Mouse (Mus musculus) forebrain, embryonic 10.5 days (tissue): ENCODE measurements around the gene Rundc3a. TPM values are rescaled to one million over a fixed set of nuclear protein-coding genes. Genes with fewer than 3 reads are reported as not detected.

Experiments used
- DNase-seq: peaks from one replicate; pipeline ENCODE4 v3.0.0-alpha.2; 2017; ENCODE audit warnings: low spot score; ENCODE audit errors: extremely low spot score
- H3K27ac ChIP-seq: fragments of 300-500 bp; sonication (generic); 2 replicates; pipeline ENCODE4 v1.5.1; 2016; ENCODE audit warnings: mild to moderate bottlenecking
- H3K27me3 ChIP-seq: fragments of 300-500 bp; sonication (generic); 2 replicates; pipeline ENCODE4 v1.6.1; 2016; ENCODE audit warnings: mild to moderate bottlenecking; ENCODE audit not compliant: poor library complexity, severe bottlenecking
- H3K36me3 ChIP-seq: fragments of 300-500 bp; sonication (generic); replicated peaks from 2 replicates; pipeline ENCODE4 v1.6.1; 2016; ENCODE audit warnings: mild to moderate bottlenecking, moderate library complexity
- H3K4me1 ChIP-seq: fragments of 300-500 bp; sonication (generic); 2 replicates; pipeline ENCODE4 v1.6.1; 2016
- H3K4me3 ChIP-seq: fragments of 300-500 bp; sonication (generic); 2 replicates; pipeline ENCODE4 v1.5.1; 2016; ENCODE audit warnings: mild to moderate bottlenecking, moderate library complexity
- H3K9me3 ChIP-seq: fragments of 300-500 bp; sonication (generic); 2 replicates; pipeline ENCODE4 v1.6.1; 2016; ENCODE audit warnings: mild to moderate bottlenecking, moderate library complexity
- WGBS: fragments of 180-500 bp; shearing (Covaris S2); methylation state at CpG from one replicate; pipeline ENCODE4 v1.1.7; 2016; 5-methylcytosine and 5-hydroxymethylcytosine counted together
- polyA plus RNA-seq: library from polyadenylated mRNA; unstranded; fragments of >200 nt; fragmentation: Nextera tagmentation; extraction: Ambion mirVana; gene quantifications from 2 replicates; pipeline ENCODE4 v1.2.1, GENCODE M21; 2016

Gene Rundc3a
- polyA plus RNA-seq = 10.5 and 13.5 TPM in 2 replicates

DNA sequence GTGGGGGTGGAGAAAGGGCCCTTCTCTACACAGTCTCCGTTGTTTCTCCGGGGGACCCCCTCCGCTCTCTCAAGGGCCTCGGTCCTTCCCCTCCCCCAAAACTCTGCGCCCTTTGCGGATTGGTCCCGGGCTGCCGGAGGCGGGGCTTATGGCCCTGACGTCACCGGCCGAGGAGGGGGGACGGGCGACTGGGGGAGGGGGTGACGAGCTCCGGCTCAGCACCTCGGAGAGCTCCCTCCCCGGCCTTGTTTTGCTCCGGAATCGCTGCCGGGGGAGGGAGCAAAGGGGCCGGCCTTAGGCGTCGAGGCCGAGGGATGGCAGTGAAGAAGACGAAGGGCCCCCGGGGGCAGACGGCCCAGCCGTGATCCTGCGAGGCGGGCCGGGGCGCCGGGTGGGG lies at the start of gene Rundc3a:
Gene Rundc3a (plus strand): TSS at position 166 of the 397 bp plus-strand sequence.
- Histone ChIP-seq H3K27me3 (peaks cover 46% of the 10 kb centered on the region), H3K9me3 (no peaks in the 10 kb centered on the region), H3K4me1 (peaks cover 47% of the 10 kb centered on the region), H3K27ac (peak within 1 kb of the TSS; percentile 78), H3K36me3 (no peaks in the 10 kb centered on the region), H3K4me3 (peak within 1 kb of the TSS; percentile 68)
- WGBS = under 1% methylated on average over 33 of the region's 34 CpGs
- DNase-seq = peak; percentile 93

DNA sequence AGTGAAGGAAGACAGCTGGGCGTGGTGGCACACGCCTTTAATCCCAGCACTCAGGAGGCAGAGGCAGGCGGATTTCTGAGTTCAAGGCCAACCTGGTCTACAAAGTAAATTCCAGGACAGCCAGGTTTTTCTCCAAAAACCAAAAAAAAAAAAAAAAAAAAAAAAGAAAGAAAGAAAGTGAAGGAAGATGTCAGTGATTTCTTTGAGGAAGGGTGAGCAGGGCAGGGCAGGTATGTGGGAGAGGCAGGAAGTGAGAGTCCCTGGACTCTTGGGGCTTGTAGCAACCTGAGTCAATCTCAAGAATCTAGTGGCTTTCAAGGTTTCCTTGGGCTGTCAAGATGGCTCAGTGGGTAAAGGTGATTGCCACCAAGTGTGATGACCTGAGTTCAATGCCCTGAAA lies 48.7 kb upstream of the Rundc3a start:
- Histone ChIP-seq H3K27ac (no peak overlapping the region), H3K36me3 (no peaks in the 10 kb centered on the region), H3K27me3 (no peaks in the 10 kb centered on the region), H3K4me3 (no peak overlapping the region), H3K4me1 (peaks cover 6% of the 10 kb centered on the region; the same call in 1 of the 2 replicates), H3K9me3 (no peaks in the 10 kb centered on the region)
- no peak for DNase-seq
- WGBS = 92% methylated on average over 3 of the region's 3 CpGs

DNA sequence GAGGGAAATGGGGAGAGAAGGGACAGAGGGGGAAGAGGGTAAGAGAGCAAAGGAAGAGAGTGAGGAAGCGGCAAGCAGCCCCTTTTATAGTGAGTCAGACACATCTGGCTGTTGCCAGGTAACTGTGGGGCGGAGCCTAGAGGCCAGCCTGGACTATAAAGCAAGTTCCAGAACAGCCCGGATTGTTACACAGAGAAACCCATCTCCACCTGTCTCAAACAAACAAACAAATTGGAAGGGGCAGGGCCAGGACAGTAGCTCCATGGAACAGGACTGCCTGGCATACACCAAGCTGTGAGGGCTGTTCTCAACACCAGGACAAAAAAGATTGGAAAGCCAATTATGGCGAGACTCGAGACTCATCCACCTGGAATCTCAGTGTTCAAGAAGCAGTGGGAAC lies 46.3 kb upstream of the Rundc3a start:
- peaks cover 6% of the 10 kb centered on the region; the same call in 1 of the 2 replicates for H3K4me1 ChIP-seq
- H3K9me3 ChIP-seq = no peaks in the 10 kb centered on the region
- H3K4me3 ChIP-seq = no peak overlapping the region
- no peak for DNase-seq
- WGBS = 79% methylated on average over 5 of the region's 5 CpGs
- H3K36me3 ChIP-seq = no peaks in the 10 kb centered on the region
- no peaks in the 10 kb centered on the region for H3K27me3 ChIP-seq
- H3K27ac ChIP-seq = no peak overlapping the region

DNA sequence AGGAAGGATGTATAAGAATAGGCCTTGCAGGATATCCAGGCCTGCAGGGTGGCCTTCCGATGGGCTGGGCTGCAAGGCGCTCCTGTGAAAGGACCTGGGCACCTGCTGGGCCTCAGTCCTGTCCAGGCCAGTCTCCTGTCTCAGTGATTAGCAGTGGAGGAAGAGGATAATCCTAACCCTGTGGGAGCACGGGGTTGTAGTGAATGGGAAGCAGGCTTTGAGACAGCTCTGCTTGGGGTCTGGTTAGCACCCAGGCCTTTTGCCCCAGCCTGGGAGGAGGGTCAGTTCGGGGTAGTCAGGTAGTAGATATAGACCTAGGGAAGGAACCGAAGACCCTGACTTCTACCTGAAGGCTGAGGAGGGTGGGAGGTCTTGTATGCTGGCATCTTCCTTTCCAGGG lies 45.5 kb upstream of the Rundc3a start:
- Histone ChIP-seq H3K36me3 (no peaks in the 10 kb centered on the region), H3K27ac (no peak overlapping the region), H3K27me3 (no peaks in the 10 kb centered on the region), H3K4me1 (peaks cover 8% of the 10 kb centered on the region; the same call in 1 of the 2 replicates), H3K9me3 (no peaks in the 10 kb centered on the region), H3K4me3 (no peak overlapping the region)
- 46% methylated on average over 5 of the region's 5 CpGs for WGBS
- no peak for DNase-seq

DNA sequence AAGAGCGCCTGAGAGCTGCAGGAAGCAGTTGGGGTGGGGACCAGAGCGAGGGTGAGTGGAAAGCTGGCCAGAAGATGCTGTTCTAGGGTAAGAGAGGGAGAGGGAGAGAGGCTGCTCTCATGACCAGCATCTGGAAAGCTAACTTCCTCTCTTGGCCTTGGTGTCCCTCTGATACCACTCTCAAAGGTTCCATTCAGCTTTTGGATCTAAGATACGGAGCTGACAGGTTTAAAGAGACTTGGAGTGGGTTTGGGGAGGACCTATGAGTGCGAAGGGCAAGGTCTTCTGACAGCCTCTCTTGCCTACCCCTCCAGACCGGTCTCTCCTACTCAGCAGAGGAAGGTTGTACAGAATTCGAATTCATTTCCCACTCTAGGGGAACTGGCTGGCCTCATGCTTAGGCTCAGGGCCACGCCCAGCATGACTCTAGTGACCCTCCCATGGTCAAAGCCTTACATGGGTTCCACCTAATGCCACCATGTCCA lies 45.1 kb upstream of the Rundc3a start:
- WGBS = 92% methylated on average over 7 of the region's 7 CpGs
- no peak for DNase-seq
- H3K4me1 ChIP-seq = peaks cover 11% of the 10 kb centered on the region; the same call in 1 of the 2 replicates
- H3K27me3 ChIP-seq = no peaks in the 10 kb centered on the region; the same call in 1 of the 2 replicates
- H3K27ac ChIP-seq = no peak overlapping the region
- H3K4me3 ChIP-seq = no peak overlapping the region
- H3K9me3 ChIP-seq = no peaks in the 10 kb centered on the region
- H3K36me3 ChIP-seq = no peaks in the 10 kb centered on the region

DNA sequence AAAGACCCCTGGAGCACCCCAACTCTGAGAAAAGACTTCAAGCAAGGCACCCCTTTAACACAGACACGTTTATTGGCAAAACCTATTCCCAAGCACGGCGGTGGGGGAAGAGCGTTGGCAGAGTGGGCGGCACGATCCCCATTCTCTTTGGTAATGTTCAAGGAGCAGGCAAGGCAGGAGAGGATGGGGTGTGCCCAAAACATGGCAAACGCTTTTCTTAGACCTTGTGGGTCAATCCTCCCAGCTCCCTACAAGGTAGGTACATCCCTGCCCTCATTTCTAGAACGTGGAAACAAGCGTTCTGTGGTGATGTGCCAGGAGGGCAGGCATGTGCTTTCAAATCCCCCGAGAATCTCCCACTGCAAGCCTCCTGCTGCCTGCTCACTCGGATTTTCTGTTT lies 44.4 kb upstream of the Rundc3a start:
- Histone ChIP-seq H3K27ac (no peak overlapping the region), H3K9me3 (no peaks in the 10 kb centered on the region), H3K4me3 (no peak overlapping the region), H3K36me3 (no peaks in the 10 kb centered on the region), H3K4me1 (peaks cover 11% of the 10 kb centered on the region; the same call in 1 of the 2 replicates), H3K27me3 (no peaks in the 10 kb centered on the region; the same call in 1 of the 2 replicates)
- 89% methylated on average over 11 of the region's 11 CpGs for WGBS
- DNase-seq = no peak

DNA sequence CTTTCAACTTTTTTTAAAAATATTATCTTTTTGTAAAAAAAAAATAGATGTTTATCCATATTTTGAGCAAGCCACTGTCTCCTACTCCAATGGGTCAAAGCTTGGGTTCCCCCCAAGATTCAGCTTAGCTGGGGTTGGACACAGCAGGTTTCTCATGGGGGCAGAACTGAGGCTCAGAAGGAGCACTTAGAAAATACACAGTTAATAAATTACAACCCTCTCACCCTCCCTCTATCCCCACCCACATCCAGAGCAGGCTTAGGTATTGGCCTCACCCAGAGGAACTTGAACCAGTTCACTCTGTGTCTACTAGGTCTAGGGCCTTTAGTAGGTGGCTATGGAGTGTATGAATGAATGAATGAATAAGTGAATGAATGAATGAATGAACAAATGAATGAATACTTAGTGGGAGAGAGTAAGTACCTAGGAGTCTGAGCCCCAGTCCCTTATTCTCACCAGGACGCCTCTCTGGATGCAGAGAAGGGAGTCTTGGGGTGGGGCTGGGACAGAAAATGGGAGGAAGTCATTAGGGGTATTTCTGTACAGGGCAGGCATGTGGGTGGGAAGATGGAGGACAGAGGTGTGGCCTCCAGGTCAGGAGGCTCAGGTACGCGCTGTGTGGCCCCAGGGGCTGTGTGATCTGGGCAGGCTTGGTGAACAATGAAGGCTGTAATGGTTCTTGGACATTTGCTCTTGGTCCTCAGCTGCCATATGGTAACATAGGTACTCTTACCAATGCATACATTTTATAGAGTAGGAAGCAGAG lies 43.8 kb upstream of the Rundc3a start:
- Histone ChIP-seq H3K36me3 (no peaks in the 10 kb centered on the region), H3K27me3 (no peaks in the 10 kb centered on the region; the same call in 1 of the 2 replicates), H3K9me3 (no peaks in the 10 kb centered on the region), H3K4me1 (peaks cover 11% of the 10 kb centered on the region; the same call in 1 of the 2 replicates), H3K4me3 (no peak overlapping the region), H3K27ac (no peak overlapping the region)
- WGBS = 86% methylated on average over 3 of the region's 3 CpGs
- no peak for DNase-seq

DNA sequence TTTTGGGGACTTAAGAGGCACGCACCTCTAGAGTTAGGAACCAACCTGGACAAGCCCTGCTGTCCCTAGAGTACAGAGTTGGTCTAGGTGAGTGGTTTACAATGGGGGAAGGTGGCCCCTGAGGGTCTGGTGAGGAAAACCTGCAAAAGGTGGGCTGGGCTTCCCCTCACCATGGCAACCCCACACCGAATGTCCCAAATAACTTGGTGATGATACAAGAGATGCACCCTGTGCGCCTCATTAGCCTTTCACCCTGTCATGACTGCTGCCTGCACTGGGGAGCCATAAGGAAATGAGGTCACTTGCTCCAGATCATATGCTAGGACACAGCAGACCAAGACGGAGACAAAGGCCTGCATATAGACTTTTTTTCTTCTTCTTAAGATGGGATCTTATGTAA lies 42.8 kb upstream of the Rundc3a start:
- Histone ChIP-seq H3K27ac (no peak overlapping the region), H3K4me1 (peaks cover 11% of the 10 kb centered on the region; the same call in 1 of the 2 replicates), H3K27me3 (no peaks in the 10 kb centered on the region; the same call in 1 of the 2 replicates), H3K9me3 (no peaks in the 10 kb centered on the region), H3K36me3 (no peaks in the 10 kb centered on the region), H3K4me3 (no peak overlapping the region)
- WGBS = 89% methylated on average over 4 of the region's 4 CpGs
- no peak for DNase-seq

DNA sequence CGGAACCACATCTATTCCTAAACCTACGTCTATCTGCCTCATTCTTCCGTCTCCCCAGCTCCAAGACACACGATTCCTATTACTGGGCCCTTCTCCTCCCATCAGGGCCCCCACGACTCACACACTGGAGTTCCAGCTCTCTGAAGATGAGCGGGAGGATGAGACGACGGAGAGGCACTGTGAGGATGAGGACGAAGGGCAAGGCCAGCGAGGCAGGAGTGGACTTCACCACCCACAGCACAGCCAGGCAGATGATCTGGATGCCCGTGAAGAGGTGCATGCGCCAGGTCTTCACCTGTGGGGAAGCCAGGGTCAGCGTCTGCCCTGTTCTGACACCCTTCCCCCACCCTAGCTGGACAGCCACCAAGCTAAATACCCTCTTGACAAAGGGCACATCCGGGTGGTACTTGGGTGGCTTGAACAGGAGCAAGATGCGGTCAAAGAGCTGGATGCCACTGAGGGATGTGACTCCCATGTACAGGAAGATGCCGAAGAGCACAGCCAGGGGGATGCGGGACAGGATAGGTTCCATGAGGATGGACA lies 42.2 kb upstream of the Rundc3a start:
- no peaks in the 10 kb centered on the region for H3K36me3 ChIP-seq
- H3K4me3 ChIP-seq = no peak overlapping the region
- 91% methylated on average over 17 of the region's 17 CpGs for WGBS
- peaks cover 11% of the 10 kb centered on the region; the same call in 1 of the 2 replicates for H3K4me1 ChIP-seq
- no peaks in the 10 kb centered on the region for H3K9me3 ChIP-seq
- no peaks in the 10 kb centered on the region; the same call in 1 of the 2 replicates for H3K27me3 ChIP-seq
- H3K27ac ChIP-seq = no peak overlapping the region
- no peak for DNase-seq

DNA sequence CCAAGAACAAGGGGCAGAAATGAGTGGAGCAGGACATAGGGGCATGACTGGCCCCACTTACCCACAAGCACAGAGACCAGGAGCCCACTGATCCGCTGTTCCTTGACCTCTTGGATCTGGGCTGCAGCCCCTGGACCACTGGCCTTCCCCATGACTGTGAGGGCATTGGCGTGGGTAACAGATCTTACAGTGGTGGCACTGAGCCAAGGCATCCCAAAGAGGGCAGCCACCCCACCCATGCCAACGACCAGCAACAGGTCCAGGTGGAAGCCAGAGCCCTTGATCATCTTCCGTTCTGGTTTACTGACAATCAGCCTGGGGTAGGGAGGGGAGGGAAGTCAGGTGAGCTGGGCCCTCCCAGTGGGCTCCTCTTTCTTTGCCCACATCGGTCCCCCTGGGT lies 40.8 kb upstream of the Rundc3a start:
- Histone ChIP-seq H3K4me3 (no peak overlapping the region), H3K27ac (no peak overlapping the region), H3K4me1 (0 out of 2 replicates have a peak, but pooled peaks cover 5% of the 10 kb centered on the region), H3K9me3 (no peaks in the 10 kb centered on the region), H3K27me3 (no peaks in the 10 kb centered on the region; the same call in 1 of the 2 replicates), H3K36me3 (no peaks in the 10 kb centered on the region)
- no peak for DNase-seq
- WGBS = 51% methylated on average over 5 of the region's 5 CpGs

DNA sequence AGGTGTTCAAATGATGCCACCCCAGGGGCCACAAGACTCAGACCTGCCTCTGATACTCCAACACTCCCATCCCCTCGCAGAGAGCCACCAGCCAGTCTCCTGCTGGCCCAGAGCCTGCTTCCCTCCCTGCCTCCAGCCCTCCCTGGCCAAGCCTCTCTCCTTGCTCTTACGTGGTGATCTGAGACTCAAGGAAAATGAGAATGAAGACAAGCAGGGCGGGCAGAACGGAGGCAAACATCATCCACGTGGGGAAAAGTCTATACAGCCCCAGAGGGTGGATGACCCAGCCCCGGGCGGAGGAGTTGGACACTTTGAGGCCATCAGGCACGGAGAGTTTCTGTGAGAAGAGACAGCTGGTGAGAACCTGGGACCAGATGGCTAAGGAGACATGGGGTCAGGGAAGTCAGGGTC lies 40.2 kb upstream of the Rundc3a start:
- no peaks in the 10 kb centered on the region for H3K9me3 ChIP-seq
- no peaks in the 10 kb centered on the region for H3K36me3 ChIP-seq
- peaks cover 4% of the 10 kb centered on the region; the same call in 1 of the 2 replicates for H3K27me3 ChIP-seq
- WGBS = 52% methylated on average over 8 of the region's 8 CpGs
- no peak overlapping the region for H3K4me3 ChIP-seq
- 0 out of 2 replicates have a peak, but pooled peaks cover 5% of the 10 kb centered on the region for H3K4me1 ChIP-seq
- H3K27ac ChIP-seq = peak overlapping the region; percentile 33; the same call in 1 of the 2 replicates
- DNase-seq = no peak

DNA sequence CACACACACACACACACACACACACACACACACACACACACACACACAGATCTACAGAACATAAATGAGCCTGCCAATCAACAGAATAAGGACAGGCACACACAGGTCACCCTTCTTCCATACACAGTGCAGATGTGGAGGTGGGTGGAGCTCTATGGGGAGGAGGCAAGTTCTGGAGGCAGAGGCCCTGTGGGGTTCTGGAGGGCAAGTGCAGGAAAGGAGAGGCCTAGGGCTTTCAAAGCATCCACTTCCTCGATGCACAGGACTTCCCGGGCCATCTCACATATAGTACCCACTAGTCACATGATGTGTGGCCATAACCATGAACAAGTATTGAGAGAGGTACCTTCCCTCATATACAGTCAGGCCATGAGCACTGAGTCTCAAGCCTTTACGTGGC lies 37.7 kb upstream of the Rundc3a start:
- Histone ChIP-seq H3K36me3 (no peaks in the 10 kb centered on the region), H3K27ac (no peak overlapping the region), H3K4me3 (no peak overlapping the region), H3K4me1 (0 out of 2 replicates have a peak, but pooled peaks cover 5% of the 10 kb centered on the region), H3K9me3 (no peaks in the 10 kb centered on the region), H3K27me3 (peaks cover 7% of the 10 kb centered on the region; the same call in 1 of the 2 replicates)
- WGBS = 91% methylated on average over 3 of the region's 3 CpGs
- no peak for DNase-seq

DNA sequence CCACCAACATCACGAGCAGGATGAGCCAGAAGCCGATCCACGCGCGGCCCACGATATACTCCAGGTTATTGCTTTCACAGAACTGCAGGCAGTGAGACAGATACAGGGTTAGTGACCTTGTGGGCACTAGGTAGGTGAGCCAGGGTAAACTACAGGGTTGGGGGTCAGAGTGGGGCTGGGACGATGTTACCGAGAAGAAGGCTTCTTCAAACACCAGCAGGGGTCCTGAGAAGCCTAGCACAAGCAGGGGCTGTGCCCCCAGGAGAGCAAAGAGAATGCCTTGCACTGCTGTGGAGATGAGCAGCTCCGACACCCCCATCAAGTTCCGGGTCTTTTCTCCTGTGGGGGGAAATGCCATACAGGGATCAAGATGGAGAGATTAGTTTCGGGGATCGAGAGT lies 37.0 kb upstream of the Rundc3a start:
- no peaks in the 10 kb centered on the region for H3K36me3 ChIP-seq
- no peak overlapping the region for H3K27ac ChIP-seq
- 0 out of 2 replicates have a peak, but pooled peaks cover 5% of the 10 kb centered on the region for H3K4me1 ChIP-seq
- H3K9me3 ChIP-seq = no peaks in the 10 kb centered on the region
- no peak overlapping the region for H3K4me3 ChIP-seq
- no peak for DNase-seq
- H3K27me3 ChIP-seq = peaks cover 7% of the 10 kb centered on the region; the same call in 1 of the 2 replicates
- WGBS = 89% methylated on average over 12 of the region's 12 CpGs
